Mouse (Mus musculus) hindbrain, embryonic 16.5 days (tissue): ENCODE measurements around the gene Apobec3. TPM values are rescaled to one million over a fixed set of nuclear protein-coding genes. Genes with fewer than 3 reads are reported as not detected.
"Not testable (repeated sequence)": the region's sequence is repeated elsewhere in the genome, so short reads cannot be mapped to it uniquely, and the experiment has no call there.

Experiments used
- ATAC-seq: fragments of 200-750 bp; cut with Nextera tagmentation; 2 replicates; pipeline ENCODE4 v1.8.0; 2017; ENCODE audit warnings: moderate TSS enrichment, moderate library complexity
- H3K27ac ChIP-seq: fragments of 300-500 bp; sonication (generic); 2 replicates; pipeline ENCODE4 v1.5.1; 2014; ENCODE audit warnings: low read depth, mild to moderate bottlenecking, control low read depth, low read length, moderate library complexity
- H3K27me3 ChIP-seq: fragments of 300-500 bp; sonication (generic); replicated peaks from 2 replicates; pipeline ENCODE4 v1.6.1; 2014; ENCODE audit warnings: low read length; ENCODE audit not compliant: control insufficient read depth, insufficient read depth
- H3K36me3 ChIP-seq: fragments of 300-500 bp; sonication (generic); 2 replicates; pipeline ENCODE4 v1.6.1; 2014; ENCODE audit warnings: mild to moderate bottlenecking, low read length, moderate library complexity, mixed read lengths; ENCODE audit not compliant: control insufficient read depth, insufficient read depth
- H3K4me1 ChIP-seq: fragments of 300-500 bp; sonication (generic); 2 replicates; pipeline ENCODE4 v1.6.1; 2014; ENCODE audit warnings: low read depth, low read length; ENCODE audit not compliant: control insufficient read depth, insufficient read depth
- H3K4me2 ChIP-seq: fragments of 300-500 bp; sonication (generic); 2 replicates; pipeline ENCODE4 v1.6.1; 2014; ENCODE audit warnings: mild to moderate bottlenecking, low read length, control low read depth, moderate library complexity
- H3K4me3 ChIP-seq: fragments of 300-500 bp; sonication (generic); 2 replicates; pipeline ENCODE4 v1.5.1; 2014; ENCODE audit warnings: mild to moderate bottlenecking, low read length, control low read depth, moderate library complexity
- H3K9ac ChIP-seq: fragments of 300-500 bp; sonication (generic); 2 replicates; pipeline ENCODE4 v1.6.1; 2014; ENCODE audit warnings: low read depth, mild to moderate bottlenecking, control low read depth, low read length, moderate library complexity
- H3K9me3 ChIP-seq: fragments of 300-500 bp; sonication (generic); 2 replicates; pipeline ENCODE4 v1.6.1; 2014; ENCODE audit warnings: mild to moderate bottlenecking, low read length, moderate library complexity; ENCODE audit not compliant: control insufficient read depth
- WGBS: fragments of 180-500 bp; shearing (Covaris S2); extraction: QIAGEN DNeasy Blood & Tissue Kit; methylation state at CpG from one replicate; pipeline ENCODE4 v1.1.7; 2014; 5-methylcytosine and 5-hydroxymethylcytosine counted together
- polyA plus RNA-seq: library from polyadenylated mRNA; unstranded; fragments of >200 nt; fragmentation: Nextera tagmentation; extraction: Ambion mirVana; gene quantifications from 2 replicates; pipeline ENCODE4 v1.2.1, GENCODE M21; 2015

Apobec3 gene
- polyA plus RNA-seq, 1 experiment from 2014 or later, result 4.5 TPM

GRCm38 (mm10) chr15:79901399-79901798, 9.9 kb downstream of the Apobec3 start:
- ATAC-seq, result no peak
- H3K4me2 ChIP-seq, result no peak overlapping the region

GRCm38 (mm10) chr15:79903081-79903480, 11.6 kb downstream of the Apobec3 start:
- H3K4me3 ChIP-seq, H3K9me3 ChIP-seq, H3K4me1 ChIP-seq, H3K9ac ChIP-seq, H3K27ac ChIP-seq, ATAC-seq, H3K27me3 ChIP-seq, H3K4me2 ChIP-seq, H3K36me3 ChIP-seq: not testable (repeated sequence)
- 95% methylated on average over 8 of the region's 8 CpGs for WGBS

More at GRCm38 (mm10) chr15:79901399-79901798, 9.9 kb downstream of the Apobec3 start:
- Histone ChIP-seq H3K4me1 (no peaks in the 10 kb centered on the region), H3K36me3 (no peaks in the 10 kb centered on the region), H3K9me3 (no peaks in the 10 kb centered on the region), H3K27me3 (no peaks in the 10 kb centered on the region), H3K4me3 (no peak overlapping the region), H3K27ac (no peak overlapping the region), H3K9ac (no peak overlapping the region)
- WGBS, result 87% methylated on average over 2 of the region's 2 CpGs

- Histone ChIP-seq H3K4me1 (no peaks in the 10 kb centered on the region), H3K27ac (no peak overlapping the region), H3K27me3 (no peaks in the 10 kb centered on the region), H3K9ac (no peak overlapping the region), H3K4me2 (no peak overlapping the region), H3K36me3 (no peaks in the 10 kb centered on the region), H3K9me3 (no peaks in the 10 kb centered on the region), H3K4me3 (no peak overlapping the region)
- ATAC-seq, result no peak
Measured at GRCm38 (mm10) chr15:79903963-79904362, 12.5 kb downstream of the Apobec3 start.

- 85% methylated on average over 11 of the region's 11 CpGs for WGBS
- not testable (repeated sequence) for H3K4me2 ChIP-seq, H3K9ac ChIP-seq, H3K4me1 ChIP-seq, H3K27ac ChIP-seq, H3K36me3 ChIP-seq, H3K9me3 ChIP-seq, H3K27me3 ChIP-seq, H3K4me3 ChIP-seq, ATAC-seq
Measured at GRCm38 (mm10) chr15:79904678-79905077, 13.2 kb downstream of the Apobec3 start.

- H3K4me3 ChIP-seq, result no peak overlapping the region
- no peak overlapping the region for H3K27ac ChIP-seq
- H3K4me1 ChIP-seq, result no peaks in the 10 kb centered on the region
- no peaks in the 10 kb centered on the region for H3K36me3 ChIP-seq
- no peak overlapping the region for H3K9ac ChIP-seq
- no peaks in the 10 kb centered on the region for H3K27me3 ChIP-seq
- H3K4me2 ChIP-seq, result no peak overlapping the region
- ATAC-seq, result no peak
- WGBS, result 44% methylated on average over 12 of the region's 12 CpGs
- no peaks in the 10 kb centered on the region for H3K9me3 ChIP-seq
Measured at GRCm38 (mm10) chr15:79905211-79905610, 13.8 kb downstream of the Apobec3 start.

- Histone ChIP-seq H3K4me1 (no peaks in the 10 kb centered on the region), H3K27ac (no peak overlapping the region), H3K36me3 (no peaks in the 10 kb centered on the region), H3K27me3 (no peaks in the 10 kb centered on the region), H3K9me3 (no peaks in the 10 kb centered on the region), H3K4me2 (no peak overlapping the region), H3K9ac (no peak overlapping the region), H3K4me3 (no peak overlapping the region)
- no peak for ATAC-seq
- WGBS, result 45% methylated on average over 14 of the region's 14 CpGs
Measured at GRCm38 (mm10) chr15:79906855-79907254, 15.4 kb downstream of the Apobec3 start.

GRCm38 (mm10) chr15:79909006-79909405, 17.5 kb downstream of the Apobec3 start:
- H3K36me3 ChIP-seq, H3K27me3 ChIP-seq, ATAC-seq, H3K9ac ChIP-seq, H3K4me3 ChIP-seq, H3K9me3 ChIP-seq, H3K4me1 ChIP-seq, H3K4me2 ChIP-seq, H3K27ac ChIP-seq: not testable (repeated sequence)
- WGBS, result 90% methylated on average over 3 of the region's 3 CpGs

GRCm38 (mm10) chr15:79910812-79911211, 19.4 kb downstream of the Apobec3 start:
- WGBS, result 96% methylated on average over 1 of the region's 1 CpGs
- H3K9me3 ChIP-seq, H3K4me2 ChIP-seq, H3K4me3 ChIP-seq, H3K27ac ChIP-seq, H3K9ac ChIP-seq, ATAC-seq, H3K36me3 ChIP-seq, H3K27me3 ChIP-seq, H3K4me1 ChIP-seq: not testable (repeated sequence)

- Histone ChIP-seq H3K4me3 (no peak overlapping the region), H3K9ac (no peak overlapping the region), H3K9me3 (no peaks in the 10 kb centered on the region), H3K27me3 (no peaks in the 10 kb centered on the region), H3K36me3 (no peaks in the 10 kb centered on the region), H3K27ac (no peak overlapping the region), H3K4me2 (no peak overlapping the region), H3K4me1 (no peaks in the 10 kb centered on the region)
- no peak for ATAC-seq
- WGBS, result 80% methylated on average over 8 of the region's 8 CpGs
Measured at GRCm38 (mm10) chr15:79911339-79911738, 19.9 kb downstream of the Apobec3 start.

- Histone ChIP-seq H3K9me3 (no peaks in the 10 kb centered on the region), H3K27me3 (no peaks in the 10 kb centered on the region), H3K4me2 (no peak overlapping the region), H3K9ac (no peak overlapping the region), H3K4me1 (no peaks in the 10 kb centered on the region), H3K4me3 (no peak overlapping the region), H3K27ac (no peak overlapping the region), H3K36me3 (no peaks in the 10 kb centered on the region)
- no peak for ATAC-seq
- 92% methylated on average over 6 of the region's 6 CpGs for WGBS
Measured at GRCm38 (mm10) chr15:79913761-79914346, 22.4 kb downstream of the Apobec3 start.
